Mouse (Mus musculus): ENCODE measurements around the gene S100a13. TPM values are rescaled to one million over a fixed set of nuclear protein-coding genes. Genes with fewer than 3 reads are reported as not detected.

The S100a13 gene
- total RNA-seq (2022), result 10 to 100 TPM; 25.0 to 34.8 (median 27.8) TPM

DNA sequence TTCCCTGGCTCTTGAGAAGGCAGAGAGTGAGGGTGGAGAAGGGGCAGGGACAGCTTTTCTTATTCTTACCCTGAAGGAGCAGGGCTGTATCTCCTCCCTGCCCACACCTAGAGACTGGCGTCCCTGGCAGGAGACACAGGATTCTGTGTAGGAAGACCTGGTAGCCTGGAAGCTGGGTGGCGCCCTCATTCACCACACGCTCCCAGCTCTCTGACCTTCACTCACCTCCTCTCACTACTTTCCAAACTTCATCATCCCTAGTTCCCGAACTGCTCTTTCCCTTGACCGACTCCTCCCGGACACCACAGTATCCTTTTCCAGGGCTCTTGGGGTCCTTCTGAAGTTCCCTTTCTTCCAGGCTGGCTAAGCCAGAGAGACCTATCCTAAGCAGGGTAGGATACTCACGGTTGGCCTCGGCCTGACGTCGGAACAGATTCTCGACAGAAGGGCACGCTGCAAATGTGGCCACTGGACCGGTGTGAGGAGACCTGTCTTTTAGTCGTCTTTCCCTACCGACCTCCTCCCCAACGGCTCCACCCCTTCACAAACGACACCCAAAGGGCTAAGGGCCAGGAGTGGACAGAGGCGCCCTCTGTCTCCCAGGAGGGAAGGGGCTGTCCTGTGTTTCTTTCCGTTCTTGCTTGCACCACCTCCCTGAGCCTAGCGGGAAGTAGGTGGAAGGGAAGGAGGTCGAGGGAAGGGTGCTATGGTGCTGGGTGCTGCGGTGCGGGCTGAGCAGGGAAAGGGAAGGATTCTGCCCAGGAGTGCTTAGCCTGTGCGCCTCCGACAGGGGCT is at the start of gene S100a13, which contains the start of gene S100a1:
Gene S100a13, plus strand, starts transcription at position 640 of the 795 bp plus-strand sequence.
Gene S100a1, minus strand, starts transcription at position 597 of the 795 bp plus-strand sequence.
- DNase-seq (ENCODE audit: low spot score), result peak; percentile 87

DNA sequence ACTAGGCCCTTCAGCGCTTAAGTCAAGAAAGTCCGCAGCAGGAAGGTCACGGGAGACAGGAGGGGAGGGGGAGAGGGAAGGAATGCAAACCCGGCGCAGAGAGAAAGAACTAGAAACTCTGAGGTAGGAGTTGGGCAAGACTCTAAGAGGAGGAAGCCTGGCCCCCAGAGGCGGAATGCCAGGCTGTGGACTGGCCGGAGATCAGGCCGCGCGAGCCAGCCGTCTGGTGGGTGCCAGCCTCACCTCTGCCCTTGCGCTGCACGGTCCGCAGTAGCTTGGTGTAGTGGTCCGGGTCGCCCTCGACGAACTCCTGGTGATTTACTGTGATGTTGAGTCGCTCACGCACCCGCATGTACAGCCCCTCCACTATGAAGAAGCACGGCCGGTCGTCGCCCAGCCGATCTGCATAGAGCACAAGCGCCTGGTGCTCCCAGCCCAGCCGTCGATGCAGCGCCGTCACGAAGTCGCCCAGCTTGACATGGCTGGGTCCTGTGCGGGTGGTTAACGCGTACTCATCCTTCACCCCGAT is 49.6 kb upstream of the S100a13 start:
- no peak for DNase-seq (ENCODE audit: low spot score)

GRCm38 (mm10) chr3:90465081-90465685 is 49.1 kb upstream of the S100a13 start:
- no peak for DNase-seq (ENCODE audit: low spot score)

GRCm38 (mm10) chr3:90465686-90466310 is 48.4 kb upstream of the S100a13 start, which contains the start of gene Npr1:
Npr1 (minus strand) TSS chr3:90465866.
- DNase-seq (ENCODE audit: low spot score), result peak; percentile 44

DNA sequence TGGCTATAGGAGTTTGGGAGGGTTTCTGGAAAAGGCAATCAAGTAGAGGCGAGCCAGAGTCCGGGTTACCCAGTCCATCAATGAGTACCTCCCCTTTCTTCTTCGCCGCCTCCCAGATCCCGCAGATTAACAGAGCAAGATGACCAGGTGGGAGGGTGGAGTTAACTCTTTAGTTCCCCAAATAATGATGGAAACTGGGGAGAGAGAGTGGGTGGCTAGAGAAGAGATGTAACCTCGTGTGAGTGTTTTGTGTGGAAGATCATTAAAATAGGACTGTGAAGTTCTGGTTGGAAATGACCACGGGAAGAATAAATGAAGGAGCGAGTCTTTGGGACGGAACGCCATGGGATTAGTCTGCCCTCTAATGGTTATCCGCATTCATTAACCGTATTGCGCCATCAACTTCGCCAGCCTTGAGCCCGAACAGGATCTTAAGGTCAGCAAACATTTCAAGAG is 47.9 kb upstream of the S100a13 start:
- peak; percentile 76 for DNase-seq (ENCODE audit: low spot score)

DNA sequence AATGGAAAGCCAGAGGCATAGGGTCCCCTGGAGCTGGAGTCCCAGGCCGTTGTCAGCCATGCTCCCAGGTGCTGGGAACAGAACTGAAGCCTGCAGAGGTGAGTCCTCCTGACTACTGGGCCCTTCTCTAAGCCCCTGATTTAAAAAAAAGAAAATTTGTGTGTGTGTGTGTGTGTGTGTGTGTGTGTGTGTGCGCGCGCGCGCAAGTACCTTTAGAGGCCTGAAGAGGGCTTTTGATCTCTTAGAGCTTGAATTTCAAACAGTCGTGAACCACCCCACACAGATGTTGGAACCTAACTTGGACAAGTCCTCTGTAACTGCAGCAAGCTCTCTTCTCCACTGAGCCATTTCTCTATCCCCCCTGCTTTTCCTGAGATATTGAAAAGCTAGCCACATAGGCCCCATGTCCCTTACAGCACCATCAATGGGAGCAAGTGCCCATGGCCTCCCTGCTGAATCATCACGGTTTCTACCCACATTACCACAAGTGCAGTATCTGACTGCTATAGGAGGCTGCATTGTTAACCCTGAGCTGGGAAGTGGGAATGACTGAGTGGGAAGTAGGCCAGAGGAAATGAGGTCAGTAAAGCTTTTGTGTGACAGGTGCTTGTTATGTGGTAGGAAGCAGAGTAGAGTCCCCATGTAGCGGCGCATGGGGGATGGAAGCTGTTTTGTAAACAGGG is 46.5 kb upstream of the S100a13 start:
- no peak for DNase-seq (ENCODE audit: low spot score)

- DNase-seq (ENCODE audit: low spot score), result peak; percentile 71
Measured at GRCm38 (mm10) chr3:90472213-90472612, 42.0 kb upstream of the S100a13 start.

GRCm38 (mm10) chr3:90475151-90475830 is 38.9 kb upstream of the S100a13 start:
- no peak for DNase-seq (ENCODE audit: low spot score)

DNA sequence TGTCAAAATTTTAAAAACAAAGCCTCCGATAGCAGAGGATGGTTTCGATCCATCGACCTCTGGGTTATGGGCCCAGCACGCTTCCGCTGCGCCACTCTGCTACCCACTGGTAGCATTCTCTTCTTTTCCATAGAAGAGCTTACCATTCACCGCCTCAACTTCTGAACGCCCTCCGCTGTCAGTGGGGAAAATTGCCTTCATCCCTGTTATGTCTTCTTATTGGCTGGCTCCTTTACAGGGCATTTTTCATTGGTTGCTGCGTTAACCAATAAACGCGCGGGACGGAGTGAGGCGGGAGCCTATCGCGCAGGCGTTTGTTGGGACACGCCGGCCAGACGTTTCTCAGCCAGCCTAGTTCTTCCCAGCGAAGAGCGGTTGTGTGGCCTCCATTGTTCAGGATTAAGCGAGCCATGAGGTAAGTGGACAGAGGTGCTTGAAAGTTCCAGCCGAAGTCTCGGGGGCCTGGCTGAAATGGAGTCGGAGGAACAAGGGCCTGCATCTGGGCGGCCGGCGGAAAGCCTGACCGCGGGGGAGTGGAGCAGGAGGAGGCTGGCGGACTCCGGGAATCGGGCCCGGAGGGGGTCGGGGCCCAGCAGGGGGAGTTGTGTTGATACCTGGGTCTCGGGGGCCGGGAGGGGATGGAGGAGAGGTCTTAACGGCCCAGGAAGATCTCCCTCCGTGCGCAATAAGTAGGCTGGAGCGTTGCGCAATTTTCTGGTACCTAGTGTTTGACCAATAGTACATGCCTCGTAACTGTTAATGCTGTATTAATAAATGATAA is 38.2 kb upstream of the S100a13 start, which contains the start of gene Ilf2:
Gene Ilf2, plus strand, starts transcription at position 296 of the 781 bp plus-strand sequence.
- peak; percentile 98 for DNase-seq (ENCODE audit: low spot score)

- no peak for DNase-seq (ENCODE audit: low spot score)
Measured at GRCm38 (mm10) chr3:90486998-90487397, 27.2 kb upstream of the S100a13 start.

- DNase-seq (ENCODE audit: low spot score), result no peak
Measured at GRCm38 (mm10) chr3:90488576-90488975, 25.7 kb upstream of the S100a13 start.

GRCm38 (mm10) chr3:90490696-90491256 is 23.5 kb upstream of the S100a13 start, which contains the start of gene Snapin:
Snapin (minus strand) TSS chr3:90491033.
- DNase-seq (ENCODE audit: low spot score), result peak; percentile 96

DNA sequence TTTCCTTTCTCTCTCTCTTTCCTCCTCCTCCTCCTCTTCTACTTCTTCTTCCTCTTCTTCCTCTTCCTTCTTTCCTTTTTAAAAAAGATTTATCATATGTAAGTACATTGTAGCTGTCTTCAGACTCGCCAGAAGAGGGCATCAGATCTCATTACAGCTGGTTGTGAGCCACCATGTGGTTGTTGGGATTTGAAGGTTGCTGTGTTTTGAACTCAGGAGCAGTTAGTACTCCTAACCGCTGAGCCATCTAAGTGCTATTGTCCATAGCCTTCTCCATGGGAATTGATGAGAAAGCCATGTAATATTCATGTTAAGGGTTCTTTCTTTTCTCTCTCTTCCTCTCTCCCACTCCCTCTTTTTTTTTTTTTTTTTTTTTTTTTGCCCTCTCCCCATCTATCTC is 22.9 kb upstream of the S100a13 start:
- no peak for DNase-seq (ENCODE audit: low spot score)

DNA sequence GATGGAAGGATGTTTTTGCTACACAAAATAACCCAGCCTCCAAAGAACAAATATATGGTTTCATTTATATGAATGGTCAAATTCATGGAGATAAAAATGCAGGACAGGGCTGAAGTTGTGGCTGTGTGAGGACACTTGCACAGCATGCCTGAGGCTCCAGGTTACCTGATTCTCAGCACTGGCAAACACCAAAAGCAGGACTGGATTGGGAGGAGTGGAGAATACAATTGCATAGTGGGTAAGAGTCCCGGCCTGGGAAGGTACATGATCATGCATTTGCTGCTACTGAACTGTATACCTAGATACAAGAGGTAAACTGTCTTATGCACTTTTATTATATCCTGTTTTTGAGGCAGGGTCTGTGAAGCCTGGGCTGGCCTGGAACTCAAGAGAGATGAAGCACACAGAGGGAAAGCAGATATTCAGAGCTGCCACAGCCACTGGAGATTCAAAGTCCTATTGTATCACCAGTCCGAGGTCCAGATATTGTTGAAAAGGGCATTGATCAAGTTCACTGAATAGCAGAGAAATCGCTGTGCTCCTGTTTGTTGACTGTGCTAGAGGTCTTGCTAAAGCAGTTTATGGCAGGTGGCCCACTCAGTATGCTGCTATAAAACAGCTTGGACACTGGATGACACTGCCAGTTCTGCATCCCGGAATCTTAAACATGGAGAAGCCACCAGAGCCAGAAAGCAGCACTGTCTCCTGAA is 20.2 kb upstream of the S100a13 start:
- no peak for DNase-seq (ENCODE audit: low spot score)

DNA sequence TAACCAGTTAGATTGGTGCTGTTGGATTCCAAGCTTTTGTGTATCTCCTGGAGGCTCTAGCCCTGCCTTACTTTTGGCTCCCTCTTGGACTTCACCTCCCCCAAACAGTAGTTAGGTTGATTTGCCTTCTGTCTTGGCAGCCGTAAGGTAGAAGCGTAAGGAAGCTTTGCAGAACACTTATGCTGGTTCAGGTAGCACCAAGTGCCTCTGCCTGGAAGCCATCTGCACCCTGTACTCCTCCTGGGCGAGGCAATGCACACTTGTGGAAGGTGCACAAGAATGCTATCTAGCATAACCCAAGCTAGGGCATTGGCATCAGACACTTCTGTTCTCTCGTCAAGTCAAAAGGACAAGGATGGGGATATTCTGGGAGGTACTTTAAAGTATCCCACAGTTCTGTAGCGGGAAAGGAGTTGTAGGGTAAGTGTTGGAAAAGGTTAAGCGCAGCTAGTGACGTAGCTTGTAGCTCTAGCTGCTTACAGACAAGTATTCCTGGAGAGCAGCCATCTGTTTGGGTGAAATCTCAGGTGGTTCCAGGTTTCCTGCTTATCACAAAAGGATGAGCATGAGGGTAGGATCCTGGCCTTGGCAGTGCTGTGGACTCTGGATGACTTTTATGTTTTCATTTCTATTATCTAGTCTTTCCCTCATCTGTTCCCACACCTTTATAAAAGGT is 18.2 kb upstream of the S100a13 start:
- DNase-seq (ENCODE audit: low spot score), result no peak

- no peak for DNase-seq (ENCODE audit: low spot score)
Measured at GRCm38 (mm10) chr3:90497597-90497996, 16.6 kb upstream of the S100a13 start.

DNA sequence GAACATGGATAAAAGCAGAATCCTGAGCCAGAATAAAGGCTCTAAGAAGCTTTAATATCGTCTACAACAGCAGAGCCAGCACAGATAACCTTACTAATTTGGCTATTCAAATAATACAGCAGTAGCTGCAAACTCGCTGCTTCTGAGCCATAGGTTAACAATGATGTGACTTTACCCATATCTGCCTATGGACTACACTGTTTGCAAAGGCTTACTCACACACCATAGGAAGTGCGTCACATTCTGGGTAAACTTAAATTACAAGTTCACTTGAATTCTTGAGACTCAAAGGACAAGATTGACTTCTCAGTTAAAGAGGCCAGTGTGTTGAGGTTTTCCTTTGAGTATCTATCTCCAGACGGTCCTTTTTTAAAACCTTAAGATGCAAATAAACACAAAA is 10.8 kb upstream of the S100a13 start:
- DNase-seq (ENCODE audit: low spot score), result no peak

GRCm38 (mm10) chr3:90505216-90505615 is 9.0 kb upstream of the S100a13 start:
- no peak for DNase-seq (ENCODE audit: low spot score)

Measured in heart, adult 8-10 months (tissue).